Mouse (Mus musculus) heart, postnatal 0 days (tissue): Measurements from ENCODE around the gene Ptprm.

ENCODE experiments used
- CTCF ChIP-seq: IDR thresholded peaks from 2 replicates; pipeline ENCODE4 v1.5.1; 2016; ENCODE audit warnings: antibody characterized with exemption, control low read depth, low read depth
- EP300 ChIP-seq: IDR thresholded peaks from 2 replicates; pipeline ENCODE4 v1.6.1; 2016; ENCODE audit warnings: antibody characterized with exemption, low read depth

DNA sequence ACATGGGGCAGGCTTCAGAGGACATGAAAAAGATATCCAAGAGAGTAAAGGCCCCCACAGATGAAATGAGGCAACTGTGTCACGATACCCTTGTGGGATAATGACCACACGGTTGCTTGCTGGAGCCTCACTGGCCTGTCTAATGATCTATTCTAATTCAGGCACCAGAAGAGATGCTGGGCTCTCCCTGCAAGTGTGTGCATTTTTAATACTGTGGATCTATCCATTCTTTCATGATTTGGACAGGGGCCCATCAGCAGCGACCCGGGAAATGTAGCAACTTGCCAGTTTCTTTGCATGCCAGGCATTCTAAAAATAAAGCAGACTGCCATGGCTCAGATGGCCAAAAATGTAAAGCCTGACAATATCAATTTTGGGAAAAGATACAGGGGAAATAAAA lies 280.7 kb downstream of the Ptprm start:
- no peak for TF ChIP-seq EP300
- no peak for TF ChIP-seq CTCF
